Mouse (Mus musculus): Measurements from ENCODE around the gene Rnf187. TPM values are rescaled to one million over a fixed set of nuclear protein-coding genes. Genes with fewer than 3 reads are reported as not detected.

The Rnf187 gene
- 100 to 1,000 TPM; 126 to 142 TPM for total RNA-seq (2023)

DNA sequence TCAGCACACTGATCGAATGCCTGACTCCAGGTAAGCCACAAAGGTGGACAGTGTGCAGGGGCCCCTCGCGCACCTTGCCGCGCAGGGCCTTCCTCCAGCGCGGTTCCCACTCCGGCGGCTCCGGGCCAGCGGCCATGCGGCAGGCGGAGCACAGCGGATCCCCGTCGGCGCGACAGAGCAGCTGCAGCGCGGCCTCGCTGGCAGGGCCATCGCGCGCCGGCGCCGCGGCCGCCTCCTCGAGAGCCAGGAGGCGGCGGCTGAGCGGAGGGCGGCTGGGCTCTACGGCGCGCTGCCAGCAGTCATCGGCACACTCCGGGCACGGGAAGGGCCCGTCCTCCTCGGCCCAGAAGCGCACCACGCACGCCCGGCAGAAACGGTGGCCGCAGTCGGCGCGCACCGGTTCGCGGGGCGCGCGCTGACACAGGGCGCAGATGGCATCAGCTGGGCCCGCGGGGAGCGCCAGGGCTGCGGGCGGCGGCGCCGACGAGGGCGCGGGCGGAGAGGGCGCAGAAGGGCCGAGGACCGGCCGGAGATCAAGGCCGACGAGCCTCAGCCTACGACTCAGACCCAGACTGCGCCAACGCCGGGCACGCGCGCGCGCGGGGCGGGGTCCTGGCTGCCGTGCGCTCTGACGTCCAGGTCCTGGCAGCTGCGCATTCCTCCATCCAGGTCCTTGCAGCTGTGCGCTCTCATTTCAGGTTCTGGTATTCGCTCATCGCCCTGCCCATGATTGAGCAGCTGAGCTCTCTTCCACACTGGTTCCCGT is at the start of gene Rnf187:
Gene Rnf187, minus strand, starts transcription at position 595 of the 766 bp plus-strand sequence.

DNA sequence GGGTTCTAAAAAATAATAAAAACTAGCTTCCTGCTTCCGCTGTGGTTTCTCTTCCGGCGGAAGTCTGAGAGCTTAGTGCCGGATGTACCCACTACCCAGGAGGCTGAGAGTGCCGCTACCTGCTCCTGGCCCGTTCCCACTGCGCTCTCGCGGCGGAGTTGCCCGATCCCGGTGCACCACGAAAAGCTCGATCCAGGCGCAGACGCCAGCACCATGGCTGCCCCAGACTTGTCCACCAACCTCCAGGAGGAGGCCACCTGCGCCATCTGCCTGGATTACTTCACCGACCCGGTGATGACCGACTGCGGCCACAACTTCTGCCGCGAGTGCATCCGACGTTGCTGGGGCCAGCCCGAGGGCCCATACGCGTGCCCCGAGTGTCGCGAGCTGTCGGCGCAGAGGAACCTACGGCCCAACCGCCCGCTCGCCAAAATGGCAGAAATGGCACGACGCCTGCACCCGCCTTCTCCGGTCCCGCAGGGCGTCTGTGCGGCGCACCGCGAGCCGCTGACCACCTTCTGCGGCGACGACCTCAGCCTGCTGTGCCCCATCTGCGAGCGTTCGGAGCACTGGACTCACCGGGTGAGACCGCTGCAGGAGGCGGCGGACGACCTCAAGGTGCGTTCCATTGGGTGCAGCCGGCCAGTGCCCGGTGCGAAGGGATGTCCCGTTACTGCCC is 39.5 kb upstream of the Rnf187 start, which contains the start of gene Trim11:
Gene Trim11, plus strand, starts transcription at position 67 of the 679 bp plus-strand sequence.

GRCm38 (mm10) chr11:58954420-58955142 is 15.9 kb upstream of the Rnf187 start, which contains the start of the genes Hist3h2a and Trim17:
Gene Hist3h2a (plus strand): TSS chr11:58954685.
Gene Trim17 (plus strand): TSS chr11:58954685.

GRCm38 (mm10) chr11:58948542-58949479 is 10.1 kb upstream of the Rnf187 start, which contains the start of gene Hist3h2ba:
Gene Hist3h2ba (plus strand): TSS chr11:58948920.

DNA sequence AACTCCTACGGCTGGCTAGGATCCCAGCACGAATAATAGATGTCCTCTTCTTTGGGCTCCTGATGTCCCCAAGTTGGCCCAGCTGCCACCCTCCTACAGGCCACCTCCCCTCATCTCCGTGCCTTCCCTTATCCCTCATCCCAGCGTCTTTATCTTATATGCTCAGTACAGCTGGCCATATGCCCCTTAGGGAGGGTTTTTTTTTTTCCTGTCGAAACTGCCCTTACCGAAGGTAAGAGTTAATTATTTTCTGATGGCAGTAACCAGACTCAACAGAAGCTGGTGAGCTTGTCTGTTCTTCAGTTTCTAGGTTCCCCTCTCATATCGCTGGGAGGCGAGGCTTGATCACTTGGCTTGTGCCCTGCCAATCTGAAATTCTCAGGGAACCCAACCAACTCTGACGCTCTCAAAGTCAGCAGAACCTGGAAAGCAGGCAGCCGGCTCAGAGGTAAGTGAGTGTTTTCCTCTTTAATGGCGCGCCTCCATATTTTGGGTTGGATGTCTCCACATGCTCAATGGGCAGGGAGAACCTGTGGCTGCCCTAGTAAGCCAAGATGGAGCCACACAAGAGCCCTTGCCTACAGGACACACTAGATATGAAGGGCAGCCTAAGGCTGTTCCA is 20.9 kb downstream of the Rnf187 start, which contains the start of gene Btnl10:
Gene Btnl10, plus strand, starts transcription at position 164 of the 622 bp plus-strand sequence.

GRCm38 (mm10) chr11:58903511-58904409 is 35.0 kb downstream of the Rnf187 start, which contains the start of gene Zfp39:
Gene Zfp39 (minus strand): TSS chr11:58904225.

Other genes starting within 250 kb of the Rnf187 start
- gene Olfr319, start 239.8 kb downstream of the Rnf187 start, total RNA-seq (2023) = not detected
- under 1 TPM; 0.67 to 0.86 TPM for gene Olfr318, start 214.9 kb downstream of the Rnf187 start, total RNA-seq (2023)
- not detected for gene Olfr317, start 199.7 kb downstream of the Rnf187 start, total RNA-seq (2023)
- gene Olfr316, start 186.2 kb downstream of the Rnf187 start, total RNA-seq (2023) = not detected
- gene Olfr315, start 165.7 kb downstream of the Rnf187 start, total RNA-seq (2023) = not detected
- not detected for gene Olfr314, start 156.0 kb downstream of the Rnf187 start, total RNA-seq (2023)
- not detected for gene Fam183b, start 137.0 kb downstream of the Rnf187 start, total RNA-seq (2023)
- gene Olfr313, start 123.9 kb downstream of the Rnf187 start, total RNA-seq (2023) = not detected
- gene Olfr312, start 109.7 kb downstream of the Rnf187 start, total RNA-seq (2023) = not detected
- gene Olfr311, start 99.7 kb downstream of the Rnf187 start, total RNA-seq (2023) = not detected
- 10 to 100 TPM in 1 of 2 experiments, 1 to 10 TPM in 1; 5.7 to 14.9 TPM for gene Gm12258, start 91.8 kb downstream of the Rnf187 start, total RNA-seq (2023)
- 10 to 100 TPM in 1 of 2 experiments, 1 to 10 TPM in 1; 8.1 to 10.5 TPM for gene 2810021J22Rik, start 71.7 kb downstream of the Rnf187 start, total RNA-seq (2023)
- 10 to 100 TPM; 14.8 to 18.2 TPM for gene Zfp39, start 34.7 kb downstream of the Rnf187 start, total RNA-seq (2023)
- gene Btnl10, start 21.0 kb downstream of the Rnf187 start, total RNA-seq (2023) = not detected
- gene Hist3h2ba, start 10.0 kb upstream of the Rnf187 start, total RNA-seq (2023) = 10 to 100 TPM; 15.2 to 21.8 TPM
- gene Hist3h2a, start 15.8 kb upstream of the Rnf187 start, total RNA-seq (2023) = 10 to 100 TPM; 60.7 to 79.3 TPM
- gene Trim17, start 15.8 kb upstream of the Rnf187 start, total RNA-seq (2023) = under 1 TPM; 0.21 to 0.35 TPM
- 100 to 1,000 TPM; 115 to 117 TPM for gene Trim11, start 39.2 kb upstream of the Rnf187 start, total RNA-seq (2023)
- gene Obscn, start 197.5 kb upstream of the Rnf187 start, total RNA-seq (2023) = 1 to 10 TPM in 1 of 2 experiments, under 1 TPM in 1; 0.65 to 1.0 TPM
- gene Iba57, start 224.8 kb upstream of the Rnf187 start, total RNA-seq (2023) = 10 to 100 TPM; 22.4 to 31.7 TPM
- gene Gjc2, start 244.3 kb upstream of the Rnf187 start, total RNA-seq (2023) = not detected